Mouse (Mus musculus) limb, embryonic 10.5 days (tissue): ENCODE measurements at regions not wholly inside any gene's neighbourhood (a gene's known extent, or its start where the extent isn't known, plus 50 kb on each side); places are given as distances from the start of the nearest gene placed in this dataset. TPM values are rescaled to one million over a fixed set of nuclear protein-coding genes. Genes with fewer than 3 reads are reported as not detected.

Source experiments
- DNase-seq: peaks from one replicate; pipeline ENCODE4 v3.0.0-alpha.2; 2017; ENCODE audit warnings: low spot score
- H3K27ac ChIP-seq: fragments of 300-500 bp; sonication (generic); 2 replicates; pipeline ENCODE4 v1.5.1; 2016; ENCODE audit warnings: mild to moderate bottlenecking
- H3K27me3 ChIP-seq: fragments of 300-500 bp; sonication (generic); 2 replicates; pipeline ENCODE4 v1.6.1; 2016; ENCODE audit warnings: low read depth, mild to moderate bottlenecking; ENCODE audit not compliant: poor library complexity, severe bottlenecking
- H3K36me3 ChIP-seq: fragments of 300-500 bp; sonication (generic); 2 replicates; pipeline ENCODE4 v1.6.1; 2016; ENCODE audit warnings: mild to moderate bottlenecking, moderate library complexity
- H3K4me1 ChIP-seq: fragments of 300-500 bp; sonication (generic); 2 replicates; pipeline ENCODE4 v1.6.1; 2016
- H3K4me3 ChIP-seq: fragments of 300-500 bp; sonication (generic); 2 replicates; pipeline ENCODE4 v1.5.1; 2016; ENCODE audit warnings: mild to moderate bottlenecking, moderate library complexity
- H3K9me3 ChIP-seq: fragments of 300-500 bp; sonication (generic); replicated peaks from 2 replicates; pipeline ENCODE4 v1.6.1; 2016; ENCODE audit warnings: mild to moderate bottlenecking
- WGBS: fragments of 180-500 bp; shearing (Covaris S2); methylation state at CpG from one replicate; pipeline ENCODE4 v1.1.7; 2016; 5-methylcytosine and 5-hydroxymethylcytosine counted together
- microRNA counts: library from miRNA; unstranded; fragments of <30 nt; microRNA quantifications from one replicate; lab custom pipeline; 2017
- microRNA-seq: library from miRNA; unstranded; fragments of <30 nt; microRNA quantifications from one replicate; pipeline ENCODE4, GENCODE M21; 2017

GRCm38 (mm10) chr2:139362245-139362847 lies 131.4 kb upstream of the Sptlc3 start:
- no peaks in the 10 kb centered on the region for H3K27me3 ChIP-seq
- H3K9me3 ChIP-seq = no peaks in the 10 kb centered on the region
- no peak for DNase-seq
- no peak overlapping the region for H3K4me3 ChIP-seq
- no peaks in the 10 kb centered on the region for H3K4me1 ChIP-seq
- no peaks in the 10 kb centered on the region for H3K36me3 ChIP-seq
- 91% methylated on average over 1 of the region's 1 CpGs for WGBS
- H3K27ac ChIP-seq = no peak overlapping the region

- no peaks in the 10 kb centered on the region for H3K36me3 ChIP-seq
- no peaks in the 10 kb centered on the region for H3K4me1 ChIP-seq
- no peaks in the 10 kb centered on the region for H3K27me3 ChIP-seq
- 56% methylated on average over 1 of the region's 1 CpGs for WGBS
- H3K27ac ChIP-seq = no peak overlapping the region
- H3K9me3 ChIP-seq = no peaks in the 10 kb centered on the region
- no peak for DNase-seq
- no peak overlapping the region for H3K4me3 ChIP-seq
Measured at GRCm38 (mm10) chr2:139370070-139370469, 123.6 kb upstream of the Sptlc3 start.

GRCm38 (mm10) chr2:139380285-139380684 lies 113.4 kb upstream of the Sptlc3 start:
- H3K36me3 ChIP-seq = no peaks in the 10 kb centered on the region
- no peak overlapping the region for H3K27ac ChIP-seq
- no peaks in the 10 kb centered on the region for H3K4me1 ChIP-seq
- WGBS = 89% methylated on average over 6 of the region's 6 CpGs
- H3K9me3 ChIP-seq = no peaks in the 10 kb centered on the region
- no peak overlapping the region for H3K4me3 ChIP-seq
- DNase-seq = no peak
- no peaks in the 10 kb centered on the region for H3K27me3 ChIP-seq

- Histone ChIP-seq H3K9me3 (no peaks in the 10 kb centered on the region), H3K4me3 (no peak overlapping the region), H3K27ac (no peak overlapping the region), H3K36me3 (no peaks in the 10 kb centered on the region), H3K27me3 (no peaks in the 10 kb centered on the region), H3K4me1 (no peaks in the 10 kb centered on the region)
- WGBS = 3% methylated on average over 1 of the region's 1 CpGs
- DNase-seq = peak; percentile 82
Measured at GRCm38 (mm10) chr2:139381628-139382027, 112.1 kb upstream of the Sptlc3 start.

- Histone ChIP-seq H3K4me1 (peaks cover 22% of the 10 kb centered on the region), H3K9me3 (no peaks in the 10 kb centered on the region), H3K27ac (no peak overlapping the region), H3K4me3 (no peak overlapping the region), H3K27me3 (no peaks in the 10 kb centered on the region), H3K36me3 (no peaks in the 10 kb centered on the region)
- 57% methylated on average over 3 of the region's 3 CpGs for WGBS
- no peak for DNase-seq
Measured at GRCm38 (mm10) chr2:139413559-139413958, 80.2 kb upstream of the Sptlc3 start.

- no peaks in the 10 kb centered on the region for H3K36me3 ChIP-seq
- peaks cover 19% of the 10 kb centered on the region; the same call in 1 of the 2 replicates for H3K4me1 ChIP-seq
- no peak overlapping the region for H3K4me3 ChIP-seq
- H3K27me3 ChIP-seq = no peaks in the 10 kb centered on the region
- no peaks in the 10 kb centered on the region for H3K9me3 ChIP-seq
- DNase-seq = no peak
- WGBS = 26% methylated on average over 1 of the region's 1 CpGs
- no peak overlapping the region for H3K27ac ChIP-seq
Measured at GRCm38 (mm10) chr2:139417506-139417905, 76.2 kb upstream of the Sptlc3 start.

GRCm38 (mm10) chr2:139422678-139423077 lies 71.0 kb upstream of the Sptlc3 start:
- H3K27me3 ChIP-seq = no peaks in the 10 kb centered on the region
- no peak for DNase-seq
- no peaks in the 10 kb centered on the region for H3K9me3 ChIP-seq
- no peak overlapping the region for H3K4me3 ChIP-seq
- H3K4me1 ChIP-seq = peaks cover 4% of the 10 kb centered on the region; the same call in 1 of the 2 replicates
- H3K27ac ChIP-seq = no peak overlapping the region
- WGBS = 90% methylated on average over 3 of the region's 3 CpGs
- H3K36me3 ChIP-seq = no peaks in the 10 kb centered on the region

- WGBS = 83% methylated on average over 2 of the region's 2 CpGs
- Histone ChIP-seq H3K9me3 (no peaks in the 10 kb centered on the region), H3K27me3 (no peaks in the 10 kb centered on the region), H3K4me3 (no peak overlapping the region), H3K4me1 (no peaks in the 10 kb centered on the region), H3K36me3 (no peaks in the 10 kb centered on the region), H3K27ac (no peak overlapping the region)
- no peak for DNase-seq
Measured at GRCm38 (mm10) chr2:139423413-139423812, 70.3 kb upstream of the Sptlc3 start.

MicroRNAs encoded in the stretch of these regions (microRNA counts, 519-probe panel; counts per million panel counts)
- microRNA mmu-miR-1952 (lab: Ali Mortazavi, UCI) = 684 counts per million, percentile 72 among the panel's probes with 10 or more counts

Small RNA genes lying in the stretch of these regions (microRNA-seq; reads per million reads assigned to microRNA genes)
- gene Mir1952 = not detected
